Mouse (Mus musculus): ENCODE results near the gene Ints6.

- TF ChIP-seq CTCF (IDR thresholded peaks at IDR 0.05; ENCODE audit: borderline replicate concordance, insufficient read depth, low read depth, low read length) (no peak), POLR2A (IDR thresholded peaks at IDR 0.05; ENCODE audit: borderline replicate concordance, insufficient read depth, low read length) (no peak)
Observed at GRCm38 (mm10) chr14:62765398-62765797, 4.4 kb upstream of the Ints6 start.
